Comparison of ENCODE assay signal across 18 mouse cellular contexts in genomic region chr17:78313612-78314011, GRCm38 (mm10).
DNase-seq lines count a peak whose midpoint lies in the region; ATAC-seq and TF ChIP-seq lines count a peak whose summit lies in the region.
"Had no signal": no experiment of that assay in that cellular context is flagged by ENCODE, and none has a peak within 500 bp of the region (broad histone marks: within the 10 kb centered on the region; RNA-seq: fewer than 3 reads in every experiment).

No protein-coding gene starts in this region.

- H3K4me3 ChIP-seq in heart, embryonic 10.5 days: no peak overlapping the region
- no peak overlapping the region for H3K4me3 ChIP-seq in heart, embryonic 11.5 days (ENCODE audit: low read depth, low read length)
- no peak overlapping the region for H3K4me3 ChIP-seq in CH12.LX (replicated peaks in 1 of 3; ENCODE audit: low read depth in 2 of 3, low read length in 2 of 3, poor library complexity in 1 of 3)
- H3K4me3 ChIP-seq in forebrain, embryonic 15.5 days: no peak overlapping the region
- H3K4me3 ChIP-seq: embryonic facial prominence, embryonic 12.5 days; heart, adult 2 months; heart, embryonic 13.5 days; hindbrain, embryonic 15.5 days had no signal

- no peaks in the 10 kb centered on the region for H3K9me3 ChIP-seq in heart, embryonic 10.5 days
- no peaks in the 10 kb centered on the region for H3K9me3 ChIP-seq in heart, embryonic 11.5 days (replicated peaks; ENCODE audit: control insufficient read depth, low read length)
- H3K9me3 ChIP-seq in CH12.LX (replicated peaks; ENCODE audit: low read length): no peaks in the 10 kb centered on the region
- no peaks in the 10 kb centered on the region for H3K9me3 ChIP-seq in forebrain, embryonic 15.5 days
- H3K9me3 ChIP-seq: embryonic facial prominence, embryonic 12.5 days; G1E; heart, embryonic 13.5 days; hindbrain, embryonic 15.5 days had no signal

- peaks cover 3% of the 10 kb centered on the region for H3K79me2 ChIP-seq in CH12.LX (replicated peaks; ENCODE audit: control insufficient read depth, extremely low read depth, insufficient read depth, poor library complexity, severe bottlenecking)

- H3K4me1 ChIP-seq in heart, embryonic 10.5 days: peaks cover 2% of the 10 kb centered on the region; the same call in 1 of the 2 replicates
- H3K4me1 ChIP-seq in heart, embryonic 11.5 days (ENCODE audit: control insufficient read depth, insufficient read depth, low read length): no peaks in the 10 kb centered on the region
- H3K4me1 ChIP-seq in CH12.LX (ENCODE audit: control insufficient read depth in 1 of 2, insufficient read depth in 2 of 2): peaks cover 15 to 45% of the 10 kb centered on the region in 2 experiments
- H3K4me1 ChIP-seq in forebrain, embryonic 15.5 days: 0 out of 2 replicates have a peak, but pooled peaks cover 3% of the 10 kb centered on the region
- H3K4me1 ChIP-seq: embryonic facial prominence, embryonic 12.5 days had no signal

- no peak for TF ChIP-seq RAD21 in CH12.LX (IDR thresholded peaks at IDR 0.05; ENCODE audit: low read depth, low read length)

- H3K9ac ChIP-seq in heart, embryonic 11.5 days (ENCODE audit: low read depth, low read length): no peak overlapping the region
- no peak overlapping the region for H3K9ac ChIP-seq in CH12.LX (ENCODE audit: insufficient read depth, low read depth)
- no peak overlapping the region for H3K9ac ChIP-seq in forebrain, embryonic 15.5 days (replicated peaks)
- H3K9ac ChIP-seq: embryonic facial prominence, embryonic 12.5 days; heart, embryonic 13.5 days; hindbrain, embryonic 15.5 days had no signal

- DNase-seq in heart, embryonic 10.5 days (ENCODE audit: low spot score): peak; percentile 35
- DNase-seq in CH12.LX (ENCODE audit: extremely low read depth): peak; percentile 70
- DNase-seq in Muller cell, postnatal 12 days (ENCODE audit: inconsistent ontology term): peak; percentile 48
- DNase-seq in cerebellum, adult 11-12 months: no peak
- DNase-seq in cerebellum, adult 11 months: no peak
- DNase-seq: adrenal gland, postnatal 10 days; cerebellum, adult 8-10 months; gastrocnemius, postnatal 14 days; heart, postnatal 36 days; kidney, adult 2 months had no signal

- peak; percentile 43 for TF ChIP-seq EP300 in CH12.LX (IDR thresholded peaks at IDR 0.05; ENCODE audit: low read length)

- no peak for TF ChIP-seq POLR2A in CH12.LX (IDR thresholded peaks at IDR 0.05; ENCODE audit: low read depth, low read length)

- H3K27ac ChIP-seq in heart, embryonic 10.5 days: no peak overlapping the region
- no peak overlapping the region for H3K27ac ChIP-seq in heart, embryonic 11.5 days (ENCODE audit: low read depth, low read length)
- no peak overlapping the region for H3K27ac ChIP-seq in CH12.LX (ENCODE audit: insufficient read depth, low read depth)
- no peak overlapping the region for H3K27ac ChIP-seq in forebrain, embryonic 15.5 days (replicated peaks)
- H3K27ac ChIP-seq: embryonic facial prominence, embryonic 12.5 days; heart, adult 2 months; heart, embryonic 13.5 days; hindbrain, embryonic 15.5 days had no signal

- dilution Hi-C loops in CH12.LX (cut with MboI; ENCODE audit: extremely low pct_ligation_motif_present, extremely low pct_unique_long_range_greater_than_20kb, low sequenced_read_pairs): no loop called here

- TF ChIP-seq CTCF in CH12.LX (conservative IDR thresholded peaks at IDR 0.05 in 1 of 2, IDR thresholded peaks at IDR 0.05 in 1 of 2; ENCODE audit: low read depth in 2 of 2, low read length in 2 of 2): no peak

- no peak overlapping the region for H3K4me2 ChIP-seq in heart, embryonic 11.5 days
- H3K4me2 ChIP-seq in CH12.LX (ENCODE audit: insufficient read depth, low read depth, poor library complexity, severe bottlenecking): no peak overlapping the region
- no peak overlapping the region for H3K4me2 ChIP-seq in forebrain, embryonic 15.5 days (replicated peaks)
- H3K4me2 ChIP-seq: embryonic facial prominence, embryonic 12.5 days; heart, embryonic 13.5 days; hindbrain, embryonic 15.5 days had no signal

- 67% methylated on average over 5 of the region's 5 CpGs for WGBS in heart, embryonic 10.5 days
- 70% methylated on average over 5 of the region's 5 CpGs for WGBS in heart, embryonic 11.5 days (ENCODE audit: insufficient replicate concordance)
- WGBS in forebrain, embryonic 15.5 days: 55% methylated on average over 5 of the region's 5 CpGs

- H3K27me3 ChIP-seq in heart, embryonic 10.5 days (ENCODE audit: insufficient read depth, poor library complexity, severe bottlenecking): peaks cover 52% of the 10 kb centered on the region
- H3K27me3 ChIP-seq in heart, embryonic 11.5 days (ENCODE audit: control insufficient read depth, insufficient read depth, low read length): peaks cover 29% of the 10 kb centered on the region
- H3K27me3 ChIP-seq in CH12.LX (replicated peaks): no peaks in the 10 kb centered on the region
- H3K27me3 ChIP-seq in forebrain, embryonic 15.5 days: no peaks in the 10 kb centered on the region
- H3K27me3 ChIP-seq: embryonic facial prominence, embryonic 12.5 days; hindbrain, embryonic 15.5 days had no signal

- H3K36me3 ChIP-seq in heart, embryonic 10.5 days: 0 out of 2 replicates have a peak, but pooled peaks cover 4% of the 10 kb centered on the region
- no peaks in the 10 kb centered on the region for H3K36me3 ChIP-seq in heart, embryonic 11.5 days (ENCODE audit: control insufficient read depth, insufficient read depth, low read length)
- H3K36me3 ChIP-seq in CH12.LX (replicated peaks in 1 of 2; ENCODE audit: control insufficient read depth in 1 of 2, insufficient read depth in 1 of 2, low read length in 1 of 2): peaks cover 40 to 76% of the 10 kb centered on the region in 2 experiments
- H3K36me3 ChIP-seq in forebrain, embryonic 15.5 days: peaks cover 1% of the 10 kb centered on the region; the same call in 1 of the 2 replicates
- H3K36me3 ChIP-seq: hindbrain, embryonic 15.5 days had no signal

- ATAC-seq in heart, embryonic 11.5 days (replicated peaks; ENCODE audit: insufficient number of reproducible peaks, low FRiP score, low TSS enrichment): no peak
- 0 out of 2 replicates have a peak, but pooled peaks have one; percentile 9 for ATAC-seq in forebrain, embryonic 15.5 days (replicated peaks)
- ATAC-seq: intestine, embryonic 16.5 days had no signal

- in situ Hi-C loops in CH12.LX (cut with MboI; ENCODE audit: low pct_ligation_motif_present, low pct_unique_long_range_greater_than_20kb, low sequenced_read_pairs): no loop called here

TF ChIP-seq in CH12.LX, 34 proteins besides CTCF, POLR2A, EP300 and RAD21:
- TF ChIP-seq ZNF384 (IDR thresholded peaks at IDR 0.05; ENCODE audit: low read depth, low read length) (no peak), BHLHE40 (IDR thresholded peaks at IDR 0.05; ENCODE audit: low read depth, low read length) (peak; percentile 83), MXI1 (IDR thresholded peaks at IDR 0.05; ENCODE audit: low read depth, low read length) (peak; percentile 82), SIN3A (IDR thresholded peaks at IDR 0.05; ENCODE audit: low read length) (0 out of 2 replicates have a peak, but pooled peaks have one; percentile 24), MAX (IDR thresholded peaks at IDR 0.05; ENCODE audit: low read length) (peak; percentile 69), IRF4 (IDR thresholded peaks at IDR 0.05; ENCODE audit: low read depth, low read length) (peak; percentile 29; the same call in 1 of the 2 replicates), ETS1 (conservative IDR thresholded peaks at IDR 0.05; ENCODE audit: low read depth, low read length) (0 out of 2 replicates have a peak, but pooled peaks have one; percentile 27), ZKSCAN1 (IDR thresholded peaks at IDR 0.05; ENCODE audit: borderline replicate concordance, low read depth, low read length) (no peak)

Comparison
In these comparisons a context has a peak if more than half of its experiments do, and no peak if none do; other contexts are left out.
1. DNase-seq: peak in heart, embryonic 10.5 days (single experiment), CH12.LX (single experiment) and Muller cell, postnatal 12 days (single experiment); none in cerebellum, adult 11-12 months (single experiment) and cerebellum, adult 11 months (single experiment).